Mouse (Mus musculus): ENCODE data around the gene Fam204a. TPM values are rescaled to one million over a fixed set of nuclear protein-coding genes. Genes with fewer than 3 reads are reported as not detected.
A peak's percentile ranks its signal among the peaks of the same experiment; 100 is the strongest.

Gene Fam204a
- total RNA-seq, 1 experiment: 19.5 TPM

DNA sequence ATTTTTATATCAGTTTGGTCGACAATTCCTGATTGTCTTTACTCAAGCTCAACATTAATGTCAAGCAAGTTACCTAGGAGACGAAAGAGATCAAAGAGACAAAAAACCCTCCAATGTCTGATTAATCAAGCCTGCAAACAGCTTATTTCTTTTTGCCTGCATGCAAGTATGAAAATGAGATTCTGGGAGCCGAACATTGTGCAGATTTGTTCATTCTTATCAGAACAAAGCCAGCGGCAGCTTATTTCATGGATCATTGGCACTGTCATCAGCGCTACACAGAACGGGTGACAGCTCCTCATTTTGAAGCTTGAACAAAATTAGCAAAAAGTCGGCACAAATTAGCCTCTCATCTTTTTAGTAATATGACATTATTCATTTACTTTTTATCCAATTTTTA lies 22.3 kb downstream of the Fam204a start:
- no peak for DNase-seq (ENCODE audit: low read depth, low spot score)
- Histone ChIP-seq H3K27ac (ENCODE audit: insufficient read depth, low read depth, low read length, poor library complexity, severe bottlenecking) (no peak overlapping the region), H3K9ac (ENCODE audit: insufficient read depth, low read depth, low read length, poor library complexity, severe bottlenecking) (no peak overlapping the region), H3K4me3 (ENCODE audit: insufficient read depth in 1 of 2, low read depth in 1 of 2, low read length in 2 of 2, poor library complexity in 1 of 2, severe bottlenecking in 1 of 2) (no peak overlapping the region), H3K36me3 (ENCODE audit: control insufficient read depth, insufficient read depth, low read length, poor library complexity, severe bottlenecking) (no peaks in the 10 kb centered on the region), H3K4me1 (ENCODE audit: control insufficient read depth in 2 of 2, insufficient read depth in 2 of 2, low read length in 2 of 2, poor library complexity in 1 of 2) (no peaks in the 10 kb centered on the region), H3K9me3 (ENCODE audit: control insufficient read depth, insufficient read depth, low read depth, low read length) (no peaks in the 10 kb centered on the region)
- no peak for TF ChIP-seq ZC3H11A (IDR thresholded peaks at IDR 0.05; ENCODE audit: borderline replicate concordance, low read depth, low read length)
- no peak for TF ChIP-seq MAFK (IDR thresholded peaks at IDR 0.05; ENCODE audit: insufficient read depth, low read depth, low read length)
- in situ Hi-C loops (cut with MboI; ENCODE audit: low sequenced_read_pairs in 2 of 2, unreplicated experiment in 2 of 2): no loop called here

- Histone ChIP-seq H3K9ac (ENCODE audit: insufficient read depth, low read depth, low read length, poor library complexity, severe bottlenecking) (no peak overlapping the region), H3K36me3 (ENCODE audit: control insufficient read depth, insufficient read depth, low read length, poor library complexity, severe bottlenecking) (no peaks in the 10 kb centered on the region), H3K27ac (ENCODE audit: insufficient read depth, low read depth, low read length, poor library complexity, severe bottlenecking) (no peak overlapping the region), H3K4me1 (ENCODE audit: control insufficient read depth in 2 of 2, insufficient read depth in 2 of 2, low read length in 2 of 2, poor library complexity in 1 of 2) (no peaks in the 10 kb centered on the region), H3K9me3 (ENCODE audit: control insufficient read depth, insufficient read depth, low read depth, low read length) (no peaks in the 10 kb centered on the region), H3K4me3 (ENCODE audit: insufficient read depth in 1 of 2, low read depth in 1 of 2, low read length in 2 of 2, poor library complexity in 1 of 2, severe bottlenecking in 1 of 2) (no peak overlapping the region)
- in situ Hi-C loops (cut with MboI; ENCODE audit: low sequenced_read_pairs in 2 of 2, unreplicated experiment in 2 of 2): no loop called here
- TF ChIP-seq ZC3H11A (IDR thresholded peaks at IDR 0.05; ENCODE audit: borderline replicate concordance, low read depth, low read length) (no peak), HCFC1 (IDR thresholded peaks at IDR 0.05; ENCODE audit: borderline replicate concordance, insufficient read depth, low read length) (no peak), ZNF384 (IDR thresholded peaks at IDR 0.05; ENCODE audit: low read depth, low read length) (no peak), CHD2 (IDR thresholded peaks at IDR 0.05; ENCODE audit: low read depth, low read length) (no peak), MAFK (IDR thresholded peaks at IDR 0.05; ENCODE audit: insufficient read depth, low read depth, low read length) (no peak)
- no peak for DNase-seq (ENCODE audit: low read depth, low spot score)
These were observed 26.2 kb downstream of the Fam204a start for GRCm38 (mm10) chr19:60200294-60200693.

DNA sequence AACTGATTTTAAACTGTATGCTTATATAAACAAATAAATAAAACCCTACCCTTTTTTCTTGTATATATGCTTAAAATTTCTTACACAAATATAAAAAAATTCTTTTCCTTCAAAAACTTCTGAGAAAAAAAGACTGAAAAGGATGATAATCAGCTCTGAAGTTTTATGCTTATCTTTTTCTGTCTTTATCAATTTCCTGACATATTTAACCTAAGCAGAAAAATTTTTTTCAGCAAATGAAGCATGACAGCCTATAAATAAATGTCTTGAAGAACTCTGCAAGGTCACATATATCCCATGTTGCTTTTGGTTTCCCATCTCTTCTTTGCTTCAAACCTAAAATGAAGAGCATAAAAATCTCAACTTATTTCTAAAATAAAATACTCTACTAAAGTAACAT lies 27.3 kb downstream of the Fam204a start:
- no peaks in the 10 kb centered on the region for H3K9me3 ChIP-seq (ENCODE audit: control insufficient read depth, insufficient read depth, low read depth, low read length)
- H3K9ac ChIP-seq (ENCODE audit: insufficient read depth, low read depth, low read length, poor library complexity, severe bottlenecking): no peak overlapping the region
- in situ Hi-C loops (cut with MboI; ENCODE audit: low sequenced_read_pairs in 2 of 2, unreplicated experiment in 2 of 2): no loop called here
- no peaks in the 10 kb centered on the region for H3K4me1 ChIP-seq (ENCODE audit: control insufficient read depth in 2 of 2, insufficient read depth in 2 of 2, low read length in 2 of 2, poor library complexity in 1 of 2)
- DNase-seq (ENCODE audit: low read depth, low spot score): no peak
- H3K27ac ChIP-seq (ENCODE audit: insufficient read depth, low read depth, low read length, poor library complexity, severe bottlenecking): no peak overlapping the region
- TF ChIP-seq HCFC1 (IDR thresholded peaks at IDR 0.05; ENCODE audit: borderline replicate concordance, insufficient read depth, low read length) (no peak), MAFK (IDR thresholded peaks at IDR 0.05; ENCODE audit: insufficient read depth, low read depth, low read length) (no peak), ZNF384 (IDR thresholded peaks at IDR 0.05; ENCODE audit: low read depth, low read length) (no peak), ZC3H11A (IDR thresholded peaks at IDR 0.05; ENCODE audit: borderline replicate concordance, low read depth, low read length) (no peak), CHD2 (IDR thresholded peaks at IDR 0.05; ENCODE audit: low read depth, low read length) (no peak)
- no peak overlapping the region for H3K4me3 ChIP-seq (ENCODE audit: insufficient read depth in 1 of 2, low read depth in 1 of 2, low read length in 2 of 2, poor library complexity in 1 of 2, severe bottlenecking in 1 of 2)
- peaks cover 4% of the 10 kb centered on the region; the same call in 1 of the 2 replicates for H3K36me3 ChIP-seq (ENCODE audit: control insufficient read depth, insufficient read depth, low read length, poor library complexity, severe bottlenecking)

- H3K4me1 ChIP-seq (ENCODE audit: control insufficient read depth in 2 of 2, insufficient read depth in 2 of 2, low read length in 2 of 2, poor library complexity in 1 of 2): peaks cover 0 to 2% of the 10 kb centered on the region in 2 experiments; a peak in 1 of 4 replicates
- TF ChIP-seq HCFC1 (IDR thresholded peaks at IDR 0.05; ENCODE audit: borderline replicate concordance, insufficient read depth, low read length): no peak
- TF ChIP-seq MAFK (IDR thresholded peaks at IDR 0.05; ENCODE audit: insufficient read depth, low read depth, low read length): no peak
- no peak for TF ChIP-seq ZC3H11A (IDR thresholded peaks at IDR 0.05; ENCODE audit: borderline replicate concordance, low read depth, low read length)
- TF ChIP-seq CHD2 (IDR thresholded peaks at IDR 0.05; ENCODE audit: low read depth, low read length): no peak
- TF ChIP-seq ZNF384 (IDR thresholded peaks at IDR 0.05; ENCODE audit: low read depth, low read length): no peak
- H3K9me3 ChIP-seq (ENCODE audit: control insufficient read depth, insufficient read depth, low read depth, low read length): no peaks in the 10 kb centered on the region
- in situ Hi-C loops (cut with MboI; ENCODE audit: low sequenced_read_pairs in 2 of 2, unreplicated experiment in 2 of 2): no loop called here
- DNase-seq (ENCODE audit: low read depth, low spot score): no peak
- no peak overlapping the region for H3K9ac ChIP-seq (ENCODE audit: insufficient read depth, low read depth, low read length, poor library complexity, severe bottlenecking)
- H3K4me3 ChIP-seq (ENCODE audit: insufficient read depth in 1 of 2, low read depth in 1 of 2, low read length in 2 of 2, poor library complexity in 1 of 2, severe bottlenecking in 1 of 2): no peak overlapping the region
- peaks cover 4% of the 10 kb centered on the region; the same call in 1 of the 2 replicates for H3K36me3 ChIP-seq (ENCODE audit: control insufficient read depth, insufficient read depth, low read length, poor library complexity, severe bottlenecking)
- no peak overlapping the region for H3K27ac ChIP-seq (ENCODE audit: insufficient read depth, low read depth, low read length, poor library complexity, severe bottlenecking)
These were observed 33.7 kb downstream of the Fam204a start for GRCm38 (mm10) chr19:60192790-60193189.

GRCm38 (mm10) chr19:60189206-60189605 lies 37.3 kb downstream of the Fam204a start:
- Histone ChIP-seq H3K9me3 (ENCODE audit: control insufficient read depth, insufficient read depth, low read depth, low read length) (no peaks in the 10 kb centered on the region), H3K27ac (ENCODE audit: insufficient read depth, low read depth, low read length, poor library complexity, severe bottlenecking) (no peak overlapping the region), H3K4me3 (ENCODE audit: insufficient read depth in 1 of 2, low read depth in 1 of 2, low read length in 2 of 2, poor library complexity in 1 of 2, severe bottlenecking in 1 of 2) (no peak overlapping the region), H3K36me3 (ENCODE audit: control insufficient read depth, insufficient read depth, low read length, poor library complexity, severe bottlenecking) (no peaks in the 10 kb centered on the region; the same call in 1 of the 2 replicates), H3K4me1 (ENCODE audit: control insufficient read depth in 2 of 2, insufficient read depth in 2 of 2, low read length in 2 of 2, poor library complexity in 1 of 2) (peaks cover 0 to 2% of the 10 kb centered on the region in 2 experiments; a peak in 1 of 4 replicates), H3K9ac (ENCODE audit: insufficient read depth, low read depth, low read length, poor library complexity, severe bottlenecking) (no peak overlapping the region)
- peak; percentile 25 for DNase-seq (ENCODE audit: low read depth, low spot score)
- in situ Hi-C loops (cut with MboI; ENCODE audit: low sequenced_read_pairs in 2 of 2, unreplicated experiment in 2 of 2): no loop called here
- TF ChIP-seq ZC3H11A (IDR thresholded peaks at IDR 0.05; ENCODE audit: borderline replicate concordance, low read depth, low read length) (no peak), HCFC1 (IDR thresholded peaks at IDR 0.05; ENCODE audit: borderline replicate concordance, insufficient read depth, low read length) (no peak), CHD2 (IDR thresholded peaks at IDR 0.05; ENCODE audit: low read depth, low read length) (no peak), ZNF384 (IDR thresholded peaks at IDR 0.05; ENCODE audit: low read depth, low read length) (no peak), MAFK (IDR thresholded peaks at IDR 0.05; ENCODE audit: insufficient read depth, low read depth, low read length) (no peak)
